Mouse (Mus musculus): ENCODE measurements at regions not wholly inside any gene's neighbourhood (a gene's known extent, or its start where the extent isn't known, plus 50 kb on each side); places are given as distances from the start of the nearest gene placed in this dataset.

GRCm38 (mm10) chrX:106985684-106986083 lies 65.3 kb downstream of the Lpar4 start:
- no peak for DNase-seq (ENCODE audit: low spot score in 2 of 2)

GRCm38 (mm10) chrX:106986794-106987193 lies 66.4 kb downstream of the Lpar4 start:
- DNase-seq (ENCODE audit: low spot score in 2 of 2) = peak in 1 of 2 experiments; percentile 3

GRCm38 (mm10) chrX:106987779-106988178 lies 67.4 kb downstream of the Lpar4 start:
- DNase-seq (ENCODE audit: low spot score in 2 of 2) = peak in 1 of 2 experiments; percentile 3

- no peak for DNase-seq (ENCODE audit: low spot score in 2 of 2)
Measured at GRCm38 (mm10) chrX:107004496-107004895, 83.8 kb upstream of the P2ry10 start.

GRCm38 (mm10) chrX:107008968-107009367 lies 79.3 kb upstream of the P2ry10 start:
- no peak for DNase-seq (ENCODE audit: low spot score in 2 of 2)

GRCm38 (mm10) chrX:107012615-107013014 lies 75.7 kb upstream of the P2ry10 start:
- no peak for DNase-seq (ENCODE audit: low spot score in 2 of 2)

GRCm38 (mm10) chrX:107015335-107015734 lies 73.0 kb upstream of the P2ry10 start:
- DNase-seq (ENCODE audit: low spot score in 2 of 2) = peak in 1 of 2 experiments; percentile 29

- no peak for DNase-seq (ENCODE audit: low spot score in 2 of 2)
Measured at GRCm38 (mm10) chrX:107031726-107032125, 56.6 kb upstream of the P2ry10 start.

- DNase-seq (ENCODE audit: low spot score in 2 of 2) = no peak
Measured at GRCm38 (mm10) chrX:107038041-107038440, 50.3 kb upstream of the P2ry10 start.

Measured in thymus, postnatal 10 days (tissue).